Mouse (Mus musculus) intestine, embryonic 14.5 days (tissue): Measurements from ENCODE around the gene Stk31. TPM values are rescaled to one million over a fixed set of nuclear protein-coding genes. Genes with fewer than 3 reads are reported as not detected.
"Not testable (repeated sequence)": the region's sequence is repeated elsewhere in the genome, so short reads cannot be mapped to it uniquely, and the experiment has no call there.

Experiments
- ATAC-seq: fragments of 200-750 bp; cut with Nextera tagmentation; replicated peaks from 2 replicates; pipeline ENCODE4 v1.8.0; 2017; ENCODE audit warnings: low read depth, moderate number of reproducible peaks, moderate TSS enrichment, moderate library complexity; ENCODE audit not compliant: low FRiP score, low TSS enrichment
- DNase-seq: peaks from one replicate; pipeline ENCODE4 v3.0.0-alpha.2; 2018; ENCODE audit warnings: low spot score
- H3K27ac ChIP-seq: fragments of 300-500 bp; sonication (generic); 2 replicates; pipeline ENCODE4 v1.5.1; 2014; ENCODE audit warnings: low read depth, mild to moderate bottlenecking, control low read depth
- H3K27me3 ChIP-seq: fragments of 300-500 bp; sonication (generic); replicated peaks from 2 replicates; pipeline ENCODE4 v1.6.1; 2014; ENCODE audit warnings: low read length, control low read depth; ENCODE audit not compliant: control insufficient read depth, insufficient read depth
- H3K36me3 ChIP-seq: fragments of 300-500 bp; sonication (generic); 2 replicates; pipeline ENCODE4 v1.6.1; 2014; ENCODE audit warnings: low read length, control low read depth; ENCODE audit not compliant: control insufficient read depth, insufficient read depth
- H3K4me1 ChIP-seq: fragments of 300-500 bp; sonication (generic); replicated peaks from 2 replicates; pipeline ENCODE4 v1.6.1; 2014; ENCODE audit warnings: low read length, control low read depth, mixed read lengths; ENCODE audit not compliant: control insufficient read depth, insufficient read depth
- H3K4me2 ChIP-seq: fragments of 300-500 bp; sonication (generic); 2 replicates; pipeline ENCODE4 v1.6.1; 2014; ENCODE audit warnings: low read length
- H3K4me3 ChIP-seq: fragments of 300-500 bp; sonication (generic); 2 replicates; pipeline ENCODE4 v1.5.1; 2014; ENCODE audit warnings: low read depth, low read length, control low read depth, mixed read lengths
- H3K9ac ChIP-seq: fragments of 300-500 bp; sonication (generic); 2 replicates; pipeline ENCODE4 v1.6.1; 2014; ENCODE audit warnings: mild to moderate bottlenecking, low read length
- H3K9me3 ChIP-seq: fragments of 300-500 bp; sonication (generic); 2 replicates; pipeline ENCODE4 v1.6.1; 2016; ENCODE audit warnings: low read length, control low read depth; ENCODE audit not compliant: control insufficient read depth
- WGBS: fragments of 180-500 bp; shearing (Covaris S2); extraction: QIAGEN DNeasy Blood & Tissue Kit; methylation state at CpG from one replicate; pipeline ENCODE4 v1.1.7; 2014; 5-methylcytosine and 5-hydroxymethylcytosine counted together
- polyA plus RNA-seq: library from polyadenylated mRNA; unstranded; fragments of >200 nt; fragmentation: Nextera tagmentation; extraction: Ambion mirVana; gene quantifications from 2 replicates; pipeline ENCODE4 v1.2.1, GENCODE M21; 2014

Gene Stk31
- polyA plus RNA-seq, 1 experiment from 2014 or later: not detected

- H3K9ac ChIP-seq: no peak overlapping the region
- DNase-seq: no peak
- no peaks in the 10 kb centered on the region for H3K36me3 ChIP-seq
- 57% methylated on average over 2 of the region's 2 CpGs for WGBS
- no peaks in the 10 kb centered on the region for H3K4me1 ChIP-seq
- H3K9me3 ChIP-seq: no peaks in the 10 kb centered on the region
- H3K27me3 ChIP-seq: no peaks in the 10 kb centered on the region
- no peak overlapping the region for H3K4me2 ChIP-seq
- no peak for ATAC-seq
- H3K27ac ChIP-seq: no peak overlapping the region
- no peak overlapping the region for H3K4me3 ChIP-seq
These were observed 21.5 kb upstream of the Stk31 start for GRCm38 (mm10) chr6:49373943-49374342.

GRCm38 (mm10) chr6:49378328-49378727 lies 17.1 kb upstream of the Stk31 start:
- H3K36me3 ChIP-seq: no peaks in the 10 kb centered on the region; the same call in 1 of the 2 replicates
- no peak overlapping the region for H3K27ac ChIP-seq
- no peak overlapping the region for H3K4me2 ChIP-seq
- no peak for DNase-seq
- no peak overlapping the region for H3K9ac ChIP-seq
- WGBS: 52% methylated on average over 12 of the region's 12 CpGs
- no peaks in the 10 kb centered on the region for H3K4me1 ChIP-seq
- no peaks in the 10 kb centered on the region for H3K27me3 ChIP-seq
- ATAC-seq: no peak
- no peaks in the 10 kb centered on the region for H3K9me3 ChIP-seq
- no peak overlapping the region for H3K4me3 ChIP-seq

- ATAC-seq (no peak), DNase-seq (no peak)
- Histone ChIP-seq H3K9me3 (no peaks in the 10 kb centered on the region), H3K36me3 (no peaks in the 10 kb centered on the region), H3K4me3 (no peak overlapping the region), H3K9ac (no peak overlapping the region), H3K27ac (no peak overlapping the region), H3K27me3 (no peaks in the 10 kb centered on the region), H3K4me1 (no peaks in the 10 kb centered on the region), H3K4me2 (no peak overlapping the region)
- WGBS: 68% methylated on average over 1 of the region's 1 CpGs
These were observed 1.1 kb upstream of the Stk31 start for GRCm38 (mm10) chr6:49394276-49394675.

GRCm38 (mm10) chr6:49397466-49397865 lies 2.1 kb downstream of the Stk31 start:
- Histone ChIP-seq H3K4me3 (no peak overlapping the region), H3K9ac (no peak overlapping the region), H3K4me2 (no peak overlapping the region), H3K36me3 (no peaks in the 10 kb centered on the region), H3K27me3 (no peaks in the 10 kb centered on the region), H3K4me1 (no peaks in the 10 kb centered on the region), H3K9me3 (no peaks in the 10 kb centered on the region), H3K27ac (no peak overlapping the region)
- DNase-seq (no peak), ATAC-seq (no peak)

- Histone ChIP-seq H3K9me3 (no peaks in the 10 kb centered on the region), H3K27ac (no peak overlapping the region), H3K27me3 (no peaks in the 10 kb centered on the region), H3K4me1 (no peaks in the 10 kb centered on the region), H3K36me3 (no peaks in the 10 kb centered on the region), H3K4me3 (no peak overlapping the region), H3K4me2 (no peak overlapping the region), H3K9ac (no peak overlapping the region)
- DNase-seq (no peak), ATAC-seq (no peak)
These were observed 3.0 kb downstream of the Stk31 start for GRCm38 (mm10) chr6:49398365-49398764.

- DNase-seq: no peak
- ATAC-seq: no peak
- Histone ChIP-seq H3K4me1 (no peaks in the 10 kb centered on the region), H3K9me3 (no peaks in the 10 kb centered on the region), H3K4me3 (no peak overlapping the region), H3K9ac (no peak overlapping the region), H3K27ac (no peak overlapping the region), H3K4me2 (no peak overlapping the region), H3K27me3 (no peaks in the 10 kb centered on the region), H3K36me3 (no peaks in the 10 kb centered on the region)
- 75% methylated on average over 3 of the region's 3 CpGs for WGBS
These were observed 15.4 kb downstream of the Stk31 start for GRCm38 (mm10) chr6:49410830-49411229.

- not testable (repeated sequence) for ATAC-seq
- 75% methylated on average over 2 of the region's 2 CpGs for WGBS
These were observed 17.6 kb downstream of the Stk31 start for GRCm38 (mm10) chr6:49412967-49413366.

GRCm38 (mm10) chr6:49415971-49416370 lies 20.6 kb downstream of the Stk31 start:
- Histone ChIP-seq H3K27ac (no peak overlapping the region), H3K4me3 (no peak overlapping the region), H3K36me3 (no peaks in the 10 kb centered on the region), H3K9ac (no peak overlapping the region), H3K27me3 (no peaks in the 10 kb centered on the region), H3K4me2 (no peak overlapping the region), H3K4me1 (no peaks in the 10 kb centered on the region), H3K9me3 (no peaks in the 10 kb centered on the region)
- 74% methylated on average over 1 of the region's 1 CpGs for WGBS
- DNase-seq: no peak
- no peak for ATAC-seq

More at GRCm38 (mm10) chr6:49412967-49413366, 17.6 kb downstream of the Stk31 start:
- H3K9me3 ChIP-seq, H3K27me3 ChIP-seq, DNase-seq, H3K36me3 ChIP-seq, H3K27ac ChIP-seq, H3K4me1 ChIP-seq, H3K4me3 ChIP-seq, H3K9ac ChIP-seq, H3K4me2 ChIP-seq: not testable (repeated sequence)

GRCm38 (mm10) chr6:49437306-49437705 lies 41.9 kb downstream of the Stk31 start:
- Histone ChIP-seq H3K4me2 (no peak overlapping the region), H3K27ac (no peak overlapping the region), H3K36me3 (no peaks in the 10 kb centered on the region), H3K27me3 (no peaks in the 10 kb centered on the region), H3K4me1 (no peaks in the 10 kb centered on the region), H3K9me3 (no peaks in the 10 kb centered on the region), H3K9ac (no peak overlapping the region), H3K4me3 (no peak overlapping the region)
- 60% methylated on average over 1 of the region's 1 CpGs for WGBS
- ATAC-seq: no peak
- DNase-seq: no peak
